Mouse (Mus musculus) neural tube, embryonic 11.5 days (tissue): Measurements from ENCODE around the gene Lrrfip1. TPM values are rescaled to one million over a fixed set of nuclear protein-coding genes. Genes with fewer than 3 reads are reported as not detected.
A peak's percentile ranks its signal among the peaks of the same experiment; 100 is the strongest.

Experiments
- ATAC-seq: fragments of 200-750 bp; cut with Nextera tagmentation; 2 replicates; pipeline ENCODE4 v1.8.0; 2017; ENCODE audit warnings: moderate number of reproducible peaks, mild to moderate bottlenecking, moderate TSS enrichment, moderate library complexity; ENCODE audit not compliant: insufficient read depth, low FRiP score, low TSS enrichment
- DNase-seq: peaks from one replicate; pipeline ENCODE4 v3.0.0-alpha.2; 2015; ENCODE audit warnings: low spot score
- H3K27ac ChIP-seq: fragments of 300-500 bp; sonication (generic); 2 replicates; pipeline ENCODE4 v1.5.1; 2014; ENCODE audit warnings: low read depth, mild to moderate bottlenecking, low read length
- H3K27me3 ChIP-seq: fragments of 300-500 bp; sonication (generic); 2 replicates; pipeline ENCODE4 v1.6.1; 2014; ENCODE audit warnings: mild to moderate bottlenecking, low read length, mixed read lengths; ENCODE audit not compliant: control insufficient read depth, insufficient read depth
- H3K36me3 ChIP-seq: fragments of 300-500 bp; sonication (generic); 2 replicates; pipeline ENCODE4 v1.6.1; 2014; ENCODE audit warnings: mild to moderate bottlenecking, low read length, moderate library complexity, mixed read lengths; ENCODE audit not compliant: control insufficient read depth, insufficient read depth
- H3K4me1 ChIP-seq: fragments of 300-500 bp; sonication (generic); 2 replicates; pipeline ENCODE4 v1.6.1; 2014; ENCODE audit warnings: low read length, mixed read lengths; ENCODE audit not compliant: control insufficient read depth, insufficient read depth
- H3K4me2 ChIP-seq: fragments of 300-500 bp; sonication (generic); 2 replicates; pipeline ENCODE4 v1.6.1; 2014; ENCODE audit warnings: low read depth, mild to moderate bottlenecking, moderate library complexity
- H3K4me3 ChIP-seq: fragments of 300-500 bp; sonication (generic); 2 replicates; pipeline ENCODE4 v1.5.1; 2014; ENCODE audit warnings: low read depth, low read length
- H3K9ac ChIP-seq: fragments of 300-500 bp; sonication (generic); 2 replicates; pipeline ENCODE4 v1.6.1; 2014; ENCODE audit warnings: mild to moderate bottlenecking, low read length
- H3K9me3 ChIP-seq: fragments of 300-500 bp; sonication (generic); 2 replicates; pipeline ENCODE4 v1.6.1; 2016; ENCODE audit warnings: low read length; ENCODE audit not compliant: control insufficient read depth
- WGBS: fragments of 180-500 bp; shearing (Covaris S2); extraction: QIAGEN DNeasy Blood & Tissue Kit; methylation state at CpG from one replicate; pipeline ENCODE4 v1.1.7; 2014; 5-methylcytosine and 5-hydroxymethylcytosine counted together
- polyA plus RNA-seq: library from polyadenylated mRNA; unstranded; fragments of >200 nt; fragmentation: Nextera tagmentation; extraction: Ambion mirVana; gene quantifications from 2 replicates; pipeline ENCODE4 v1.2.1, GENCODE M21; 2014

The Lrrfip1 gene
- polyA plus RNA-seq, 1 experiment from 2014 or later = 26.9 TPM

GRCm38 (mm10) chr1:91137036-91137435 is 138.5 kb downstream of the Lrrfip1 start:
- DNase-seq (no peak), ATAC-seq (no peak)
- Histone ChIP-seq H3K36me3 (no peaks in the 10 kb centered on the region), H3K4me1 (no peaks in the 10 kb centered on the region), H3K27ac (no peak overlapping the region), H3K27me3 (no peaks in the 10 kb centered on the region), H3K9me3 (no peaks in the 10 kb centered on the region), H3K4me2 (no peak overlapping the region), H3K4me3 (no peak overlapping the region), H3K9ac (no peak overlapping the region)
- WGBS = 80% methylated on average over 2 of the region's 2 CpGs

DNA sequence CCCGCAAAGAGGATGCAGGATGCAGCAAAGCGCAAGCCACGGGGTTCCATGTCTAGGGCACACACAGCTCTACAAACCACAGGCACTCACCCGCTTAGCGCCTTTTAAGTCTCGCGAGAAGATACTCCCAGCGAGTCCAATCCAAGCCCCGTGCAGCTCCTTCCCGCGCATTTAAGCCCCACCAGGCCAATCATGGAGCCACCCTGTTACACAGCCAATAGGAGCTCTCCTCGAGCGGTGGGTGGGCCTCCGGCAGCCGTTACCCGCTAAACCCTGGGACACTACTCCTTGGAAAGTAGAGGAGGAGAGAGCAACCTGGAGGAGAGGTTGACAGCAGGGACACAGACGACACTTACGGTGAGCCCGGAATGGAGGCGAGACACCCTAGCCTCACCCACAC is 146.3 kb downstream of the Lrrfip1 start, which contains the start of gene Rbm44:
Rbm44 (plus strand) TSS at position 277 of the 400 bp plus-strand sequence.
- peak; percentile 18 for DNase-seq
- H3K27ac ChIP-seq = no peak within 1 kb of the TSS

DNA sequence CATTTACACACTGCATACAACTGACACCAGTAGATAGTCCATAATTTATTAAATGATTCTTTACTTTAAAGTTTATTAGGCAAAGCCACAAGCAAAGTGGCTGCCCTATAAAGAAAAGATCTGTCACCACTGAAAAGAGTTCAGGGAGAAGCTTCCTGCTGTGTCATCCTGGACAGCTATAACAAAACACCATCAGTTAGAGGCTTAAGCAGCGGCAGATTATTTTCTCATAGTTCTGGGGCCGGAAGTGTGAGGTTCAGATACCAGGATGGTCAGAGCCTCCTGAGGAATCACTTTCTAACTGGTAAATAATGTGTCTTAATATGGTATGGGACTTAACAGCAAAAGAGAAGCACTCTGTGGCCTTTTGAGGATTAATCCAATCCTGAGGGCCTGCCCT is 153.0 kb downstream of the Lrrfip1 start:
- no peak overlapping the region for H3K4me3 ChIP-seq
- no peak overlapping the region for H3K27ac ChIP-seq
- no peak overlapping the region for H3K4me2 ChIP-seq
- no peaks in the 10 kb centered on the region for H3K4me1 ChIP-seq
- 79% methylated on average over 2 of the region's 2 CpGs for WGBS
- ATAC-seq (no peak), DNase-seq (no peak)
- H3K9ac ChIP-seq = no peak overlapping the region
- H3K9me3 ChIP-seq = no peaks in the 10 kb centered on the region
- no peaks in the 10 kb centered on the region for H3K27me3 ChIP-seq
- no peaks in the 10 kb centered on the region for H3K36me3 ChIP-seq

More for the DNA sequence above, 146.3 kb downstream of the Lrrfip1 start, which contains the start of gene Rbm44:
- Histone ChIP-seq H3K27me3 (no peaks in the 10 kb centered on the region), H3K4me3 (no peak within 1 kb of the TSS), H3K4me2 (no peak within 1 kb of the TSS), H3K9ac (no peak within 1 kb of the TSS), H3K36me3 (no peaks in the 10 kb centered on the region), H3K4me1 (no peaks in the 10 kb centered on the region), H3K9me3 (no peaks in the 10 kb centered on the region)
- 66% methylated on average over 20 of the region's 20 CpGs for WGBS
- ATAC-seq = no peak

- Histone ChIP-seq H3K4me3 (no peak overlapping the region), H3K9me3 (no peaks in the 10 kb centered on the region), H3K4me2 (no peak overlapping the region), H3K36me3 (no peaks in the 10 kb centered on the region), H3K9ac (no peak overlapping the region), H3K27ac (no peak overlapping the region), H3K27me3 (no peaks in the 10 kb centered on the region), H3K4me1 (no peaks in the 10 kb centered on the region)
- 82% methylated on average over 6 of the region's 6 CpGs for WGBS
- DNase-seq = no peak
- no peak for ATAC-seq
Observed at GRCm38 (mm10) chr1:91166798-91167197, 168.3 kb downstream of the Lrrfip1 start.

GRCm38 (mm10) chr1:91169157-91169556 is 170.6 kb downstream of the Lrrfip1 start:
- no peak overlapping the region for H3K9ac ChIP-seq
- H3K4me1 ChIP-seq = no peaks in the 10 kb centered on the region
- H3K27ac ChIP-seq = no peak overlapping the region
- ATAC-seq (no peak), DNase-seq (no peak)
- no peaks in the 10 kb centered on the region for H3K27me3 ChIP-seq
- no peaks in the 10 kb centered on the region for H3K9me3 ChIP-seq
- WGBS = 86% methylated on average over 4 of the region's 4 CpGs
- H3K36me3 ChIP-seq = no peaks in the 10 kb centered on the region
- no peak overlapping the region for H3K4me2 ChIP-seq
- no peak overlapping the region for H3K4me3 ChIP-seq

DNA sequence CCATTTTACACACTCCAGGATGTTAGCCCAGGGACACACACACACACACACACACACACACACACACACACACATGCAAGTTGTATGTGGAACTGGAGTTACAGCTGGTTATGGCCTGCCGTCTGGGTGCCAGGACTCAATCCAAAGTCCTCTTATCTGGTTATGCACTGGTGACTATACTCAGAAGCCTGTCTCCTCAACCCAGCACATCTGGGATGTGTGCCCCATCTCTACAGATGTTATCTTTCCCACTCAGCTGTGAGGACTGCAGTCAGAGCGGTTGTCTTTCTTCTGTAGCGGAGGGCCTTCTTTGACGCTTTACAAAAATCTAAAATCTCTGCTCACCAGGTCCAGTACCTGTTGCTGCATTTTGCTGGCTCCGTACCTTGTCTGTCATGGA is 176.3 kb downstream of the Lrrfip1 start:
- DNase-seq (no peak), ATAC-seq (no peak)
- H3K4me2 ChIP-seq = no peak overlapping the region
- peaks cover 4% of the 10 kb centered on the region for H3K27me3 ChIP-seq
- no peak overlapping the region for H3K9ac ChIP-seq
- no peak overlapping the region for H3K27ac ChIP-seq
- H3K9me3 ChIP-seq = no peaks in the 10 kb centered on the region
- WGBS = 91% methylated on average over 5 of the region's 5 CpGs
- no peaks in the 10 kb centered on the region; the same call in 1 of the 2 replicates for H3K4me1 ChIP-seq
- no peak overlapping the region for H3K4me3 ChIP-seq
- H3K36me3 ChIP-seq = no peaks in the 10 kb centered on the region

- no peak overlapping the region for H3K27ac ChIP-seq
- H3K9ac ChIP-seq = no peak overlapping the region
- peaks cover 5% of the 10 kb centered on the region; the same call in 1 of the 2 replicates for H3K4me1 ChIP-seq
- no peak overlapping the region for H3K4me3 ChIP-seq
- no peaks in the 10 kb centered on the region for H3K9me3 ChIP-seq
- DNase-seq (no peak), ATAC-seq (no peak)
- no peaks in the 10 kb centered on the region for H3K36me3 ChIP-seq
- H3K4me2 ChIP-seq = no peak overlapping the region
- H3K27me3 ChIP-seq = peaks cover 15% of the 10 kb centered on the region
- 61% methylated on average over 3 of the region's 3 CpGs for WGBS
Observed at GRCm38 (mm10) chr1:91176026-91176425, 177.5 kb downstream of the Lrrfip1 start.

DNA sequence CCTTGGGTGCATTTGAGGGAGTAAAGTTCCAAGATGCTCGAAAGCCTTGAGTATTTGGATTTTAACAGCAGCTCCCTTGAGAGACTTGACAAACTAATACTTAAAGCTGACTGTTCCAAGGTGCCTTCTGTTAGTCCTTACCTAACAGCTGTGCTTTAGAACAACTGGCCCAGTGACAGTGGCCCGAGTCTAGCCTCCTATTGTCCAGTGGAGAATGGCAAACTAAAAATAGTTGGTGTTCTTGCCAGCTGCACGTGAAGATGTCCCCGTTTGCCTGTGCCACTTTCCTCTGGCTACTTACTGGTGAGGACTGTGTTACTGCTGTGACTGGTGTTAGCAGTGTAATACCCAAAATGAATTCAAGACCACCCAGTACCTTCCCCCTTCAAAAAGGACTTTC is 178.3 kb downstream of the Lrrfip1 start:
- DNase-seq (no peak), ATAC-seq (no peak)
- Histone ChIP-seq H3K36me3 (no peaks in the 10 kb centered on the region), H3K4me2 (no peak overlapping the region), H3K9ac (no peak overlapping the region), H3K27me3 (peaks cover 15% of the 10 kb centered on the region), H3K9me3 (no peaks in the 10 kb centered on the region), H3K4me1 (peaks cover 5% of the 10 kb centered on the region; the same call in 1 of the 2 replicates), H3K4me3 (no peak overlapping the region), H3K27ac (no peak overlapping the region)
- 82% methylated on average over 4 of the region's 4 CpGs for WGBS
